Mouse (Mus musculus) heart, postnatal 10 days (tissue): ENCODE measurements around the gene Iffo2. TPM values are rescaled to one million over a fixed set of nuclear protein-coding genes. Genes with fewer than 3 reads are reported as not detected.
A peak's percentile ranks its signal among the peaks of the same experiment; 100 is the strongest.

ENCODE experiments used
- DNase-seq, 2 experiments: peaks; one replicate each; pipeline ENCODE4 v3.0.0; 2021
- intact Hi-C: fragments of 180-260 bp; cut with DNase I; formaldehyde crosslinking; loops from one replicate; pipeline ENCODE4 v1.15.1; 2025
- total RNA-seq, 2 experiments: library from RNA; stranded (reverse); gene quantifications; 2 replicates each; pipeline ENCODE4 v1.2.3; 2021

The Iffo2 gene
- total RNA-seq, 2 experiments from 2014 or later: 11.5 to 13.0 TPM

DNA sequence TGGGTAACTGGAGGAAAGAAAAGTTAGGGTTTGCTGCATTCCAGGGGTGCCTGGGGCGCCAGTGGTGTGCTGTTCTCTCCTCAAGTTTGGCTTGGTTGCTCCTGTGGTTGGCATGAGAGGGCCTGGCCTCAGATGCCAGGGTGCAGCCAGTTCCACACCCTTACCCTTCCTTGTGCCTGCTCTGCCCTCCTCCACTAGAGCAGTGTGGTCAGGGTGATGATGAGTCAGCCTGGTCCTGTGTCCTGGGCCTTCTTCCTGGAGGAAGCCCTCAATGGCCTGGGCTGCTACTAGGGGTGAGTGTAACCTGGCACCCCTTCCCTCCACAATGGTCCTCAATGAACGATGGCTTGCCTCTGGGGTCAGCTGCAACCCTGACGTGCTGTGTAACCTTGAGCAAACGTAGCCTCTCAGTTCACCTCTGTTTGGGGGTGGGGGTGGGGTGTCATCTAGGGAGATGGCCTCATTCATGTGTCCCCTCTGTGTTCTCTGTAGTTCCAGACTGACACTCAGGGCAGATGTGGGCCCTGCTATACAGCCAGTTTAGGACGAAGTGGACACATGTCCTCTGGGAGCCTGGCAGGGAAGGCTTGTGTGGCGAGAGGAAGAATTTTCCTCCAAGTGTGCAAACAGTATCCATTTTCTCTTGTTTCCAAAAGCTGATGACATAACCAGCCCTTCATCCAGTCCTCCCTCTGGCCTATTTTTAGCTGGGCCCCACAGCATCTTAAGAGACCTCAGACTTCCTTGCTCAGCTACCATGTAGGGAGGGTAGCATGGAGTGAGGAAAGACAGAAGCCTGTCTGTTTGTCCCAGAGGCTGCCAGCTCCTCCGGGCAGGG lies 71.4 kb downstream of the Iffo2 start:
- intact Hi-C loops: no loop called here
- DNase-seq: peak in 1 of 2 experiments; percentile 54

DNA sequence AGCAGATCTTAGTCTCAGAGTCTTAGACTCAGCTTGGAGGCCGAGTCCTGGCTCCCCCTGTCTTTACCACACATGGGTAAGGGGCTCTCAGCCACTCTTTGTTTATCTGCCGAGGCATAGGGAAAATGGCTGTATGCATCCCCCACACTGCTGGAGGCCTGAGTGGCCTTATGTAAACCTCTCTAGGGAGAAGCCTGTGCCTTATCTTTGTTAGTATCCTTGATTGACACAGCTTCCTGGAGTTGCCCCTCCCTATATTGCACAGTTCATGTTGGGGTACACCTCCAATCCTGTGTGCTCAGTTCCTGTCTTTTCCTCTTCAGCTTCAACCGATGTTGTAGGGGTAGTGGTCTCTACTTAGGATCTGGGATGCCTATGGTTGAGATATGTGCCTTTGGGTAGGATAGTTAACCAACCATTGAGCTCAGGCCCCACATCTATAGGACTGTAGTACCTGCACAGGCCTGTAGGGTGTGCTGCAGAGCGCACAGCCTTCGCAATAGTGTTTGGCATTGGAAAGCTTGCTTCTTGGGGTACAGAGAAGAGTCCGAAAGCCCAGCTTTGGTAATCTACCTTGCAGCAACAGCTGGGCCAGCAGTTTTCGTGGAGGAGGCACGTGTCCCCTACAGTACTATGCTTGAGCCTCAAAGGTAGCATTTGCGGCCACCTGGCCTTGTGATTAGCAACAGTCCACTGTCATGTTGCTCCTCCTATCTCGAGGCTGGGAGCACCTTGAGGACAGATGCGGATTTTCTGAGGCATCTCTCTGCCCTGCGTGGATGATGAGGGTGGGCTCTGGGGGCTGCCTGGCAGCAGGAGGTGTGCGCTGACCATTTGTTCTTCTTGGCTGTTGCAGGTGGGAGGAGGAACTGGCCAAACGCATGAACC lies 72.3 kb downstream of the Iffo2 start, which contains the start of gene Gm21969:
Gene Gm21969 (plus strand): TSS at position 830 of the 888 bp plus-strand sequence.
- intact Hi-C loops: no loop called here
- DNase-seq: peak; percentile 69 to 78

DNA sequence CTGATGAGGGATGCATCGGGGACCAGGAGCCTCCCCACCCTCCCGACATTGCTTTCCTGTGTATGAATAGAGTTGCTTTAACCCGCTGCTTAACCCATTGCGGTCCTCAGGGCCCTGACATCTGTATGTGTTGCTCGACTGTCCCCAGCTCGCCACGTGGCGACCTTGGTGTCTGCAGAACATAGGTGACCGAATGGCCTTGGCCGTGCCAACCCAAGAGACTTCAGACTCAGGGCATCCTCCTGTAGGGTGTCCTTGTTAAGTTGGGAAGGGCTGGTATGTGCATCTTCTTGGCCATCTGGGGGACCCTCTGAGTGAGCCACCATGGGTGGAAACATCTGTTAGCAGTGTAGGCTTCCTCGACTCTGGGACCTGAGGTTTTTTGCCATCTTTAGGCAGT lies 74.9 kb downstream of the Iffo2 start:
- intact Hi-C loops: no loop called here
- no peak for DNase-seq

DNA sequence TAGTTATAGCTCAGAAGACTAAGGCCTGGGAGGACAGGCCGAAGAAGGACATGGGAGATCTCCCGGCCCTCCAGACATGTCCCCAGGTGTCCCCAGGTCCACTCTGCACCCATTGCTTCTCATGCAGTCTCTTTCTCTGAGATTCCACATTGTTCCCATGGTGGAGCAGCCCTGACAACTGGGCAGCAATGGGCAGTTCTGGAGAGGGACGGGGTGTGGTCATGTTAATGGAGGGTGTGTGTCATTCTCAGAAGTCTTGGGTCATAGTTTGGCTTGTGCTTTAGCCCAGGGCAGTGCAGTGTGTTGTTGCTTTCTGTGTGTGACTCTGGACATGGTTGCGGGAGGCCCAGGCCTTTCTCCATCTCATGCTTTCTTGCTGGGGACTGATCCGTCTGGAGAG lies 76.4 kb downstream of the Iffo2 start:
- no peak for DNase-seq
- intact Hi-C loops: no loop called here

DNA sequence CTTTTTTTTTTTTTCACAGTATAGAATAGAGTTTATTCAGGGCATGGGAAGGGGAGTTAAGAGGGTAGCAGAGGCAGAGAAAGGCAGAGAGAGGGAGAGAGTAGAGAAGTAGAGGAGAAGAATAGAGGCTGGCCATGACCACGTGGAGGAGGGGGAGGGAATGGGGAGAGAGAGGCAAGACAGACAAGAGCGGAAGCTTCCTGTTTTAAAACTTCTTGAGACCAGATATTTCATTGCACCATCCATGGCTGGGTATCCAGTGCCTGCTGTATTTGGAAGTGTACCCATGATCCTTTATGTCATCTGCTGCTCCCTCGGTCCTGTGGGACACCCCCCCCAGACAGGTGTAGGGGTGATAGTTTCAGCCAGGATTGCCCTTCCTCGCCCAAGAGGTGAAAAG lies 78.6 kb downstream of the Iffo2 start:
- DNase-seq: no peak
- intact Hi-C loops: no loop called here

DNA sequence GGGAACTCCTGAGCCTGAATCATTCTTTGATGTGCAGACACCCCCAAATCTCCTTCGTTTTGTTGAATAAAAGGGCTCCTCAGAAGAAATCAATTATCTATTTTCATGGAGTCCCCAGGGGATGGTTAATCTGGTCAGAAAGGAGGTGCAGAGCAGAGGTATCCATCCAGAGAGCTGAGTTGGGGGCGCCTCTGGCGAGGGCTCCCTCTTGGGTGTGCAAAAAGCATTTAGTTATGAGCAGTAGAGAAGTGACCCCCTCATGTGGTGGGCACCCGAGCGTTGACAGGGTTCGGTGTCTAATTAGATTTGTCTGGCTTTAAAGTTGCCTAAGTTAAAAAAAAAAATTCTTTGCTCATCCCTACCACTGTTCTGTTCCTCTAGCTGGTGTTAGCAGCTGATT lies 80.6 kb downstream of the Iffo2 start:
- intact Hi-C loops: loop anchor here (1.0 to 5.0 kb wide), 2 partner anchors 34 to 141 kb away; no protein-coding TSS in a partner anchor
- DNase-seq: no peak

DNA sequence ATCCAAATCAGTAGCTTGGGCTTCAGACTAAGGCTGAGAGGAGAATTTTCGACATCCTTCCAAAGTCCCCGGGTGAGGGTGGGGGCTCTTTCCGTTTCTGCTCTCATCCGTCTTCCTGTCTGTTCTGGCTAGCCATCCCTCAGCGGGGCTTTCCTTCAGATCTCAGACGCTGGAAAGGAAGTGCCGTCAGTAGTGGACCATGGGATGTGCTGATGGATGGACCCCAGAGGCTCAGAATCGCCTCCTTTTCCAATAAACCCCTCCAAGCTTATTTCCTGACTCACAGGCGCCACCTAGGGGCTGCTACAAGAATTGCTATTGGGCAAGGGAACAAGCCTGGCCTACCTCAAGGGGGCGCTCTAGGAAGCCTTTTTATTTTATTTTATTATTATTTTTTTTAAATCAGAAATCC lies 81.2 kb downstream of the Iffo2 start:
- peak; percentile 88 to 95 for DNase-seq
- intact Hi-C loops: loop anchor here (1.0 to 5.0 kb wide), 2 partner anchors 34 to 141 kb away; no protein-coding TSS in a partner anchor

DNA sequence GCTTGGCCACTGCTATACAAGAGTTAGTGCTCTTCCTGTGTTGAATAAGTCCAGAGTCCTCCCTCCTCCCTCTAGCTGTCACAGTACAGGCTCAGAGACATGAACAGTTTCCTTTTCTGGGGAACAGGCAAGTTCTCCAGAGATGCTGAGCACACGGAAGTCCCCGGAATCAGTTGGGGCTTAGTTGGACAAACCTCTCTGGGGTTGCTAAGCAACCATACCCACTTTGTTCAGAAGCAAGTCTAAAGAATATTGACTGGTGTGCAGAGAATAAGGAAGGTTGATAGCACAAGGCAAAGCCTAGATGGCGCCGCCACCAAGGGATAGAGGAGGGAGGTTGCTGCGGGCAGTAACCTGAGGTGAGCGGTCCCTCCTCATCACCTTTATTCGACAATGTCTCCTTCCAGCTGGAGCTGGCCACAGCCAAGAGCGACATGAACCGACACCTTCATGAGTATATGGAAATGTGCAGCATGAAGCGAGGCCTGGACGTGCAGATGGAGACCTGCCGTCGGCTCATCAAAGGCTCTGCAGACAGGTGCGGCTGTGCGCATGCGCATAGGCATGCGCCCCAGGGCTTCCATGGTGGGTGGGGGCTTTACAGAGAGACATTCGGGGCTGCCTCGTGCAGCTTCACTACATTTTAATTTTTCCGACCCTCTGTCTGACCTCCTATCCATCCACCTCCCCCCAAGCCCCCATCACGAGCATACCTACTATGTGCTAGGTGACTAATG lies 84.3 kb downstream of the Iffo2 start:
- no peak for DNase-seq
- intact Hi-C loops: loop anchor here (5.0 kb wide), 1 partner anchor 37 kb away; no protein-coding TSS in a partner anchor

DNA sequence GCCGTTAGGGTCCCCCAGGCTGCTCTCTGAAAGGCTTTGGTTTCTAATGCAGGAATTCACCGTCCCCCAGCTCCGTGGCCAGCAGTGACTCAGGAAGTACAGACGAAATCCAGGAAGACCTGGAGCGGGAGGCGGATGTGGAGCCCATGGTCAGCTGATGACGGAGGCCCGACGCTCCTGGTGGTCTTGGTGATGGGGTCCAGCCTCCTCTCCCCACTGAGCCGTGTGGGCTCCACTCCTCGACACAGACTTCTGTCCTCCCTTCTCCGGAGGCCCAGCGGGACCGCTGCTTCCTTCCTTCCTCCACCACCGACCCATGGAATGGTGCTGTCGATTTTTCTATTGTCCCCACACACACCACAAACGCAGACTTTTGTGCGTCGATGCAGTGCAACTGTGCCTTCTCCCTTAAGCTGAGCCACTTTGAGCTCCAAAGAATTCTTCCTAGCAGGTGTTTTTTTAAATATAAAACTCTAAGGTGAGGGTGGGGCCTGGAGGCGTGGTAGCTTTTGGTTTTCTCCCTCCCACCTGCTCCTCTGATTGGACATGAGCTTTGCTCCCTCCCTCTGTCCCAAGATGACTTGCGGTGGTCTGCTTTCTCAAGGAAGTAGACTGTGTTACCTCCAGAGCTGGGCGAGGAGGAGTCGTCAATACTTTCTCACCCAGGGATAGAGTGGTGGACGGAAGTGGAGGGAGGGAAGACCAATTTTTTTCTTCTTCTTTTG lies 86.1 kb downstream of the Iffo2 start:
- peak; percentile 50 to 61 for DNase-seq
- intact Hi-C loops: no loop called here

DNA sequence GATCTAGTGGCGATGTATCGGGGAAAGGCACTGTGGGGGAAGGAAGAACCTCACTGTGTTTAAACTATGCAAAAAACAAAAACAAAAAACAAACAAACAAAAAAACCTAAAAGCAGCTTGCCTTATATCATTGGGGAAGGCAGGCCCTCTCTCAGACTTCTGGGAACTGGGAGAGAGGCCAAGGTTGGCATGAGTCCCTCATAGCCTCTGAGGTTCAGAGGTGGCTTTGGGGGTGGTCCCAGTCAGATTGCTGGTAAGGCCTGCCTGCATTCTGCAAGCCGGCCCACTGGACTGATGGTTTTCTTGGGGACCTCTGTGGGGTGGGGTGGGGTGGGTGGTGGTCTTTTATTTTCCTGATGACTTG lies 86.6 kb downstream of the Iffo2 start:
- no peak for DNase-seq
- intact Hi-C loops: no loop called here

DNA sequence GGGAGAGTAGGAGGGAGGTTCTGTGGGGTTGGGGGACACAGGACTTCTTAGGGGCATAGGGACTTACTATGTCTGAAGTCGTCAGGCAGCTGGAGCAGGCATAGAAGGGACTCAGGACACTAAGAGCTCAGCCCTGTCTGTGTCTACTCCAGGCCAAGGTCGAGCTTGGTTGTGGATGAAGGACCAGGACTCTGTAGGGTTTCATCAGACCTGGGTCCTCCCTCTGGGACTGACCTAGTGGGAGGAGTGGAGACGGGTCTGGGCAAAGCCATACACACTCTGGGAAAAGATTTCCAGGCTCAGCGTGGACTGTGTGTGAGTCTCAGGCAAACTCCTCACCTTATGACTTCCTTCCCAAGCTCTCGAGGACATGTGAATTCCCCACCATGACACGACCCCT lies 89.4 kb downstream of the Iffo2 start:
- intact Hi-C loops: no loop called here
- no peak for DNase-seq

DNA sequence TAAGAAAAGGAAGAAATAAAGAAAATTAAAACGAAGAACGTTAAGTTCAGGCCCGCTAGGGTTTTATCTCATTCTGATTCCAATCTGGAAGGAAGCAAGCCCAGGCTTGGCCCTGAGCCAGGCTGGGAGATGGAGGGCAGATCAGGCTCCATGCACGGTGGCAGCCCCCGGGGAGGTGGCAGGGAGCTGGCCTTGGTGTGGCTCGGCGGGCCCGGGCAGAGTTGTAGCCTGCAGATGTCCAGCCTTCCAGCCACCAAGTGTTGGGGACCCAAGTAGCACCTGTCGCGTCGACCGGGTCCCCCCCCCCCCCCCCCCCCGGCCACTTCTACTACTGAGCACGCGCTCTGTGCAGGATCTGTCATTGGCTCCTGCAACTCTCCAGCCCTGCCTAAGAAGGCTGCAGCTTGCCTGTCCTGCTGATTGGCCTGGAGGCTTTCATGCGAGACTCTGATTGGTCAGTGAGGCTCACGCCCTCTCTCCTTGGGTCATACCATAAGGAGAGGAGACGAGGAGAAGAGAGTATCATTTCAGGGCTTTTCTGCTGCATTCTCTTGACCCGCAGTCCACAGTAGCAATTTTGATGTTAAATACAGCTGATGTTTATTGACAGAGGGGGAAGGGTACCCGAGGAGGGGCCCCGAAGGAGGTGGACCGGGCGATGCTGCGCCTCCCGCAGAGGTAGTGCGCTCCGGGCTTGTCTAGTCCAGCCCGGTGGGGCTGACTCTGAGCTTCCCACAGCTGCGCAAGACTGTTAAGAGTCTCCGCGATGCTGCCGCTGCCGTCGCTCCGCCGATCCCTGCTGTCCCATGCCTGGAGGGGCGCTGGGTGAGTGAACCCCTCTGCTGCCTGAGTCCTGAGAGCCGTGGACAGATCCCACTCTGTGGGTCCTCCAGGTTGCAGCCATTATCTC lies 92.3 kb downstream of the Iffo2 start, which contains the start of gene Aldh4a1:
Gene Aldh4a1 (plus strand): TSS at position 494 of the 910 bp plus-strand sequence.
- intact Hi-C loops: no loop called here

DNA sequence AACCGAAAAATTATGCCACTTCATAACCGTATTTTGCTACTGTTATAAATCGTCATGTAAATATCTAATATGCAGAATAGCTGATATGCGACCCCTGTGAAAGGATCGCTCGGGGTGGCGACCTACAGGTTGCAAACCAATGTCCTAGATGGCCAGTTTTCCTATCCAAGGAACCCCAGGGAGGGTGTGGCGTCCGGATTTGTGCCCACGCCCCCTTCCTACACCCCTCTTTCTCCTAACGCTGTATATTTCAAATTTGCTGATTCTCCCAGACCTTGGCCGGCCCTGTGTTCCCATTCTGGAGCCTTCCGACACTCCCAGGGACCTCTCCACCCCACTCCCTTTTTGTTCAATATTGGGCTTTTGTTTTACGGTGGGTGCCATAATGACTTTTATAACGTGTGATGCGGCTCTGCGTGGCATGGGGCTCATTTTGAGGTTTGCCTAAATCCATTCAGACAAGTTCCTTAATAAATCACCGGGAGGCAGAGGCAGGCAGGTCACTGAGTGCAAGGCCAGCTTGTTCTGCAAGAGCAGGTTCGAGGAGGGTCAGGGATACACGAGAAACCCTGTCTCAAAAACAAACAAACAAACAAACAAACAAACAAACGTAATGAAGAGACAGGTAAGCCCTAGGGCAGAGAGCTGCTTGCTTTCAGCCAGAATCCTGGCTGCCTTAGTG lies 93.2 kb downstream of the Iffo2 start:
- intact Hi-C loops: no loop called here
- no peak for DNase-seq

More for the DNA sequence above, 92.3 kb downstream of the Iffo2 start, which contains the start of gene Aldh4a1:
- peak; percentile 92 to 94 for DNase-seq

DNA sequence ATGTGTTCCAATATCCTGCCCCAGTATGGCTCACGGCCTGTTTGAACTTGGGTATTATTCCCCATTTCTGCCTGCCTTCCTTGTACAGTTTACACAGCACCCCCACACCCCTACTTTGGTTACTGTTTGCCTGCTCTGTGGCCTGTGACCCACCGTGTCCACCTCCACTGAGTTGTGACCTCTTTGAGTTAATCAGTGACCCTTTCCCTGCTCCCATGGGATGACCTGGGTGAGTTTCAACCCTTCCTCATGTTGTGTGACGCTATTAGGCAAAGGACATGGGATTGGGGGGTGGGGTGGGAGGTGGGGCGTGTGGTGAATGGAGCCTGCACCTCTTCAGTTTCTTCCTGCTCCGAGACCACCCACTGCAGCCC lies 93.8 kb downstream of the Iffo2 start:
- DNase-seq: no peak
- intact Hi-C loops: no loop called here

DNA sequence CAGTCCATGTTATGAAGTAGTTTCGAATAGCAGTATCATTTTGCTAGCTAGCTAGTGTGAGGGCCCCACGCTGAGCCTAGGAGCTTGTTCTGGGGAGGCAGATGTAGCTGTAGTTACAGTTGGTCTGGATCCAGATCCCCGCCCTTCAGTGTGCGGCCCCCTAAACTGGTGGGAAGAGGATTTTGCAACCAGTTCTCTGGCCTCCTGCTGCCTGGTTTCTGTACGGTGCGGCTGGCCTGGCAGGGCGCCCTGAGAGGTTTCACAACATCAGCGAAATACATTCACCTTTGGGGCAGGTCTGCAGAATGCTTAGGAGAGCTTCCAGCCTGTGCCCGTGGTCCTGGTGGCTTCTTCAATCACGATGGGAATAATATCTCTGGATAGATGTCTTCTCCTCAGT lies 94.4 kb downstream of the Iffo2 start:
- intact Hi-C loops: no loop called here
- no peak for DNase-seq

DNA sequence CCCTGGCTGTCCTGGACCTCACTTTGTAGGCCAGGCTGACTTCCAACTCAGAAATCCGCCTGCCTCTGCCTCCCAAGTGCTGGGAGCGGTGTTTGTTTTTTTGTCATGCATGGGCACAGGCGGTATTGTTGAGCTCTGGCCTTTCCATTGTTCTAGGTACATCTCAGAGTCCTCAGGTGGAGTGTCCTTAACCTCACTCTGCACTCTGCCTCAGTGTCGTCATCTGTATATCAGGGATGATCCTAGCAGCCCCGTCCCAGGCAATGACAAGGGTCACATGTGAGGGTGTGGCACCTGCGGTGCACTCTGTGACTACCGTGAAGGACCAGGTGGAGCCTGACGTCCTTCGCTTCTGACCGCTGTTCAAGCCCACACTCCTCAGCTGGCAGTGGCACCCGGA lies 97.0 kb downstream of the Iffo2 start:
- DNase-seq: no peak
- intact Hi-C loops: no loop called here

DNA sequence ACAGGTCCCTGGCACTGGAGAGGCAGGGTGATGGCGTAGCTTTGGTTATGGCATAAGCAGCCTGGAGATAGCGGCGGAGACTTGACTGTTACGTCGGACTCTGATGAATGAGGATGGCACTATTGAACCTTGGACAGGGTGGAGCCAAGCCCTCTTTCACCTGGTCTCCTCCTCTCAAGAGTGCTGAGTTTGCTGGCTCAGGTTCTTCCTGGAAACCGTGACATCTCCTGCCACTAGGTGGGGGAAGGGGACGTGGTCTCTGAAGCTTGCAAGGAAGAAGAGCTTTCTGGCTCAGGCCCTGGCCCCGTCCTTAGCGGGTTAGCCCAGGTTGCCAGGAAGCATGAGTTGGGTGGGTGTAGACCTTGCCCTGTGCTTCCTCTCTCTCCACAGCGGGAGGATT lies 99.8 kb downstream of the Iffo2 start:
- DNase-seq: no peak
- intact Hi-C loops: no loop called here

DNA sequence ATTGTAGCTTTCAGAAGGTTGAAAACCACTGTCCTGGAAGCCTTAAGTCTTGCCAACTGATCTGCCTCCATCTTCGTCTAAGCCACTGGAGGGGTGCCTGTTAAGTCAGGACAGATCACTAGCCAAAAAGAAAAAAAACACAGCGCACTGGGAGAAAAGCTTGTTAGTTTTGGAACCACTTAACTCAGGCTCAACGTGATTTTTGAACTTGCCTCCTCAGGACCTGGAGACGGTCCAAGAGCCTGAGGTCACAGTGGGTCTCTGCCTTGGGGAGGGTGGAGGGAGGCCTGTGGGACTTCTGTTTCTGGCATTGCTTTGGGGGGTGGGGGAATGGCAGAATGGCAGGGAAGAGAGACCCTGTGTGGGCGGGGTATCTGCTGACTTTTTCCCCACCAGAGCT lies 100.8 kb downstream of the Iffo2 start:
- no peak for DNase-seq
- intact Hi-C loops: no loop called here
